Mouse (Mus musculus): Measurements from ENCODE around the gene Tbx10. TPM values are rescaled to one million over a fixed set of nuclear protein-coding genes. Genes with fewer than 3 reads are reported as not detected.
"Not testable (repeated sequence)": the region's sequence is repeated elsewhere in the genome, so short reads cannot be mapped to it uniquely, and the experiment has no call there.

The Tbx10 gene
- not detected for total RNA-seq (2021)

DNA sequence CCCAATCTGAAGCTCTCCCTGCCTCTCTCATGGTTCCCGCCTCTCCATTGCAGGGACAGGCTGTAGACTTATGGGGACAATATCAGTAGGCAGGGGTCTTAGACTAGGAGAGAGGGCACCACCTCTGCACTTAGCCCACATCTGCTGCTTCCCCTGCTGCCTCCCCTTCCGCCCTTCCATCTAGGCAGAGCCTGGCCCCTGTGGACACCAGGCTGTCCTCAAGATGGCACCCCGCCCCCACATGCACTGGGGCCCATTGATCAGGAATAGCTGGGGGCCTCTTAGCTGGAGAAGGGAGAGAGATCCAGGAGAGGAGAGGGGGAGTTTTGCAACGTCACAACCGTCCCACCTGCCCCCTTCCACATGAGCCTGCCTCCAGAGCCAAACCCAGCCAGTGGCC lies at the start of gene Tbx10:
Gene Tbx10, plus strand, starts transcription at position 337 of the 400 bp plus-strand sequence.
- DNase-seq (ENCODE audit: extremely low spot score in 1 of 2, low spot score in 1 of 2), result no peak

DNA sequence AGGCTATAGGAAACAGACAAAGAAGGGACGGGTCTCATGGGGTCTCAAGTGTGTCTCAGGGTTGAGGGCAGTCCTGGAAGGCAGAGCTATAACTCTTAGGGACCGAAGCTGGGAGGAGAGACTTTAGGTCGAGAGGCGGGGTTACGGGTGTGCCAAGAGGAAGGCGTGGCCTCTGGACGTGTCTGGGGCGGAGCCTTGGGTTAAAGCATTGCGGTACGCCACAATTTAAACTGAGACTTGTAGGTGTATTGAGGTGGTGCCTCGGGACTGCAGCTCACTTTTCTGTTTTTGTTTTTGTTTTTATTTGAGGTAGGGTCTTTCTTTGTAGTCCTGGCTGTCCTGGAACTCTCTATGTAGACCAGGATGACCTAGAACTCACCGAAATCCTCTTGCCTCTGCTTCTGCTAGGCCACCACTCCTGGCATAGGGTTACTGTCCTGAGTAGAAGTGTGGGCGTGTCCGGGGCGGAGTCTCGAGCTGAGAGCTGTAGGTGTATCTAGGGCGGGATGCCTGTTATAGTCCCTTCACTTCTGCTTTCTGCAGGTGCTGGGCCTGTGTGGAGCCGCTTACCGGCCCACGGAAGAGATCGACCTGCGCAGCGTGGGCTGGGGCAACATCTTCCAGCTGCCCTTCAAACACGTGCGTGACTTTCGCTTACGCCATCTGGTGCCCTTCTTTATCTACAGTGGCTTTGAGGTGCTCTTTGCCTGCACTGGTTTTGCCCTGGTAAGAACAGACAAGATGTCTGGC lies 49.4 kb upstream of the Tbx10 start:
- DNase-seq (ENCODE audit: extremely low spot score in 1 of 2, low spot score in 1 of 2), result no peak

GRCm38 (mm10) chr19:3945872-3946564 lies 46.5 kb upstream of the Tbx10 start:
- DNase-seq (ENCODE audit: extremely low spot score in 1 of 2, low spot score in 1 of 2), result no peak

DNA sequence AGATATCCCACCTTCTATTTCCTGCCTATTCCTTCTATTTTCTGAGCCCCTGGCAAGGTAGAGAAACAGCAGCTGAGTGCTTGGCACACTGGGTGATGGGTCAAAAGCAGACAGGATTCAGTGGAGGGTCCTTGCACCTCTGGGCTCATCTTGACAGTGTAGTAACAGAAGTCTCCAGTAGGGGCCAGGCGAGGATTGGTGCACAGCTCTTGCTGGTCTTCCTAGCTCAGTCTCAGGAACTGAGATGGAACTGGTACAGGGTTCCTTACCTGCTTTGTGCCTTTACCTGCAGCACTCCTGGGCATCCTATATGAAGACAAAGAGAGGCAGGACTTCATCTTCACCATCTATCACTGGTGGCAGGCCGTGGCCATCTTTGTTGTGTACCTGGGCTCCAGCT lies 45.8 kb upstream of the Tbx10 start:
- peak; percentile 59 to 85 for DNase-seq (ENCODE audit: extremely low spot score in 1 of 2, low spot score in 1 of 2)

DNA sequence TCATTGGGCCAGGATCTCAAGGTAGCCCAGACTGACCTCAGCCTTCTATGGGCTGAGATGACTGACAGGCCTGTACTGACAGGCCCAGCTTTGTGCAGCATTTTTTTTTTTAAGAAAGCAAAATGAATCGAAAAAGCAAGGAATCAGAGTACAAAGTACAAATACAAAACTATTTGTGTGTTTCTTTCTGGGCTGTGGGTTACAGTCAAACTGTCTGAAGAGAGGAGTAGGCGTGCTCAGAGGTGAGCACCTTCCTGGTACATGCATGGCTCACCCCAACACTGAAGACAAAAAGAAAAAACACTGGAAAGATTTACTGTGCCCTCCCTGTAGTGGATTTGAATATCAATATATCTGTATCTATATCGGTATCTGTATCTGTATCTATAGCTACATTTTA lies 44.7 kb upstream of the Tbx10 start:
- no peak for DNase-seq (ENCODE audit: extremely low spot score in 1 of 2, low spot score in 1 of 2)

GRCm38 (mm10) chr19:3948546-3948945 lies 44.0 kb upstream of the Tbx10 start:
- DNase-seq (ENCODE audit: extremely low spot score in 1 of 2, low spot score in 1 of 2), result no peak

- no peak for DNase-seq (ENCODE audit: extremely low spot score in 1 of 2, low spot score in 1 of 2)
These were observed 42.2 kb upstream of the Tbx10 start for GRCm38 (mm10) chr19:3950331-3950730.

DNA sequence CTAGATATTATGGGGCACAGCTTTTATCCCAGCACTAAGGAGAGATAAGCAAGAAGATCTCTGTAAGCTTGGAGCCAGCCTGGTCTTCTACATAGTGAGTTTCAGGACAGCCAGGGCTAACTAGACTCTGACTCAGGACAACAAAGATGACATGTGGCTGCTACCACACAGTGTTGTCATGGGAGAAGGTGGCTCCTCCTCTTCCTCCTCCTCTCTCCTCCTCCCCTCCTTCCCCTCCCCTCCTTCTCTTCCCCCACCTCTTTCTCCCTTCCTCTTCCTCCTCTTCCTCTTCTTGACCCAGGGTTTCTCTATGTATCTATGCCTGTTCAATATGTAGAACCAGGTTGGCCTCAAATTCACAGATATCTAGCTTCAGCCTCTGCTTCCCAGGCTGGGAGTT lies 41.1 kb upstream of the Tbx10 start:
- no peak for DNase-seq (ENCODE audit: extremely low spot score in 1 of 2, low spot score in 1 of 2)

DNA sequence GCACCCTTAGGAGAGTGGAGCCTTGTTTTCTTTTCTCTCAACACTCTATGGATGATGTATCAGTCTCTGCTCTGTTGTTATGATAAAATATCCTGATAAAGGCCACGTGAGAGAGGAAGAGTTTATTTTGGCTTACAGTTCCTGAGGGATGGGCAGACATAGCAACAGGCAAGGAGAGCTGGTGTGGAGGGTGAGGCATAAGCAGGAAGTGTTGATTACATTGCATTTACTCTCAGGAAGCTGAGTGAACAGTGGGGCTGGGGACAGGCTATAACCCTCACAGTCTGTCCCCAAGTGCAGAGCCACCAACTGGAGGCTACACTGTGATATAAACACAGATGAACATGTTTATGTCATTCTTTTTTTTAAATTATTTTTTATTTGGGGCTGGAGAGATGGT lies 40.5 kb upstream of the Tbx10 start:
- no peak for DNase-seq (ENCODE audit: extremely low spot score in 1 of 2, low spot score in 1 of 2)

- no peak for DNase-seq (ENCODE audit: extremely low spot score in 1 of 2, low spot score in 1 of 2)
These were observed 37.5 kb upstream of the Tbx10 start for GRCm38 (mm10) chr19:3955033-3955432.

- DNase-seq (ENCODE audit: extremely low spot score in 1 of 2, low spot score in 1 of 2), result no peak
These were observed 36.7 kb upstream of the Tbx10 start for GRCm38 (mm10) chr19:3955804-3956203.

- not testable (repeated sequence) for DNase-seq (ENCODE audit: extremely low spot score in 1 of 2, low spot score in 1 of 2)
These were observed 35.1 kb upstream of the Tbx10 start for GRCm38 (mm10) chr19:3957296-3958036.

GRCm38 (mm10) chr19:3958470-3958869 lies 34.1 kb upstream of the Tbx10 start, which contains the start of gene Aldh3b3:
Aldh3b3 (plus strand) TSS chr19:3958645.
- DNase-seq (ENCODE audit: extremely low spot score in 1 of 2, low spot score in 1 of 2), result no peak

DNA sequence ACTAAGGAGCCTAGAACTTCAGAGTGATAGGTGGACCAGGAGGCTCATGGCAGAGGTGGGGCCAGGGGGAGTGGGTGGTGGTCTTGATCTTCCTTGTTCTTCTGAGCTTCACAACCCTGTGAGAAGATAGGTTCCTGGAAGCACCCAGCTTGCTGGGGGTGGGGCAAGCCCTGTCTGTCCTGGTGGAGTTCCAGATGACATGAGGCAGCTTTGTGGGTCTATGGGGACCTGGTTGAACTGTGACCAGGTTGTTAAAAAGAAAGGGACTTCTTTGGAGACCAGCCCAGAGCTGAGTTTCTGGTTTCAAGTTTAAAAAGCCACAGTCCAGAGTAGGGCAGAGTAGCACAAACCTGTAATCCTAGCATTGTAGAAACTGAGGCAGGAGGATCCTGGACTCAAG lies 33.5 kb upstream of the Tbx10 start:
- no peak for DNase-seq (ENCODE audit: extremely low spot score in 1 of 2, low spot score in 1 of 2)

GRCm38 (mm10) chr19:3960211-3960610 lies 32.3 kb upstream of the Tbx10 start:
- DNase-seq (ENCODE audit: extremely low spot score in 1 of 2, low spot score in 1 of 2), result no peak

- not testable (repeated sequence) for DNase-seq (ENCODE audit: extremely low spot score in 1 of 2, low spot score in 1 of 2)
These were observed 30.7 kb upstream of the Tbx10 start for GRCm38 (mm10) chr19:3961805-3962204.

- no peak for DNase-seq (ENCODE audit: extremely low spot score in 1 of 2, low spot score in 1 of 2)
These were observed 30.1 kb upstream of the Tbx10 start for GRCm38 (mm10) chr19:3962469-3962868.

DNA sequence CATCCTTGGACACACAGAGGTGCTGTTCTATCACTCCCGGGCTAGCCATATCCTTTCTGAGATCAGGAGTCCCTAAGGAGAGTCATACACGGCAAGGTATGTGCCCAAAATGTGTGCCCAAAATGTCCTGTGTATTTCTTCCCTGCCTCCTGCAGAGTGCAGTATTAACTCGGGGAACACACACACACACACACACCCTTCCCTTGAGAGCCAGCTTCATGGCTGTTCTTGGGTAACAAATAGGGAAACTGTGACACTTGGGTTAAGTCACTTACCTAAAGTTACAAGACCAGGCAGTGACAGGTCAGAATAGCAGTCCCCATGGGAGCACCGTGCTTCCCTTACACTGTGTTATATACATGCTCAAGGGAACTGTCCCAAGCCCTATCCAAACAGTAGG lies 28.5 kb upstream of the Tbx10 start:
- DNase-seq (ENCODE audit: extremely low spot score in 1 of 2, low spot score in 1 of 2), result no peak

DNA sequence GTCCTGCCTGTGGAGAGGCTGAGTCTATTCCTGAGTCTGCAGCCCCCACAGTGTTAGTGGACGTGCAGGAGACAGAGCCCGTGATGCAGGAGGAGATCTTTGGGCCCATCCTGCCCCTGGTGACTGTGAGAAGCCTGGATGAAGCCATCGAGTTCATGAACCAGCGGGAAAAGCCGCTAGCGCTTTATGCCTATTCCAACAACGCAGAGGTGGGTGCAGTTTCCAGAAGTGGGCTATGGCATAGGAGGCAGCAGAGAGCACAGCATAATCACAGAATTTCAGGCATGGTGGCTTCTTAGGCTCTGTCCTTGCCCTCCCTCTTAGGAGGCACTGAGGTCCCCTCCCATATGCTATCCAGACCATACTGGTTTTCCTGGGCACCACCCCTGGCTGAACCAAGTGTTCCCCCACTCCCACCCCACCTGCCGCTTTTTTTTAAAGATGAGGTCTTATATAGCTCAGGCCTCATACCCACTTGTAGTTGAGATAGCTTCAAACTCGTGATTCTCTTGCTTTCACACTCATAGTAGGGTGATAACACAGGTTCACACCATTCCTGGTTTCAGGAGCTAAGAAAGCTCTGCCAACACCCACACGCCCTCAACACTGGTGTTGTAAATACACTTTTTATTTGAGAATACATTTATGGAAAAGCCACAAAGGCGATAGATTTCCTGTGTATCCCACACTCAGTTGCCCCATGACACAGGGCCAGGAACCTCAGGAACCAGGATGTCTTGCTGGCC lies 26.0 kb upstream of the Tbx10 start:
- DNase-seq (ENCODE audit: extremely low spot score in 1 of 2, low spot score in 1 of 2), result no peak

DNA sequence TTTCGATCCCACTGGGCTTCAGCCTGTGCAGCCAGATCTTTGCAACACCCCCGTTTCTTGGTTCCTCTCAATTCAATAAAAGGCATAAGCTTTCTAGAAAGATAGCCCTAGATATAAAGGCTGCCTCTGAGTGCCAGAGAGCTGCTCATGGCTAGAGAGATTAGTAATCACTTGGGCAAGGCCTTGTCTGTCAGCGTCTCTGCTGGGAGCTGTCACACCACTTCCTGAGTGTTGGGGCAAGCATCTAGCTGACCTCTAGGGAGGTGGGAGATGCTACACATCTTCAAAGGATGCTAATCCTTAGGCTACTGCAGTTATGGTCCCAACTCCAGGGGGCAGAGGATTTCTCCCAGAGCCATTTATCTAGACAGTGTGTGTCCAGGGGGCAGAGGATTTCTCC lies 25.3 kb upstream of the Tbx10 start:
- DNase-seq (ENCODE audit: extremely low spot score in 1 of 2, low spot score in 1 of 2), result no peak

GRCm38 (mm10) chr19:3972229-3972628 lies 20.3 kb upstream of the Tbx10 start, which contains the start of gene Aldh3b2:
Aldh3b2 (plus strand) TSS chr19:3972328.
- DNase-seq (ENCODE audit: extremely low spot score in 1 of 2, low spot score in 1 of 2), result no peak

All from layer of hippocampus, postnatal 25 days (tissue).